Mouse (Mus musculus): ENCODE measurements around the gene Tsg101.
A peak's percentile ranks its signal among the peaks of the same experiment; 100 is the strongest.

Gene Tsg101

DNA sequence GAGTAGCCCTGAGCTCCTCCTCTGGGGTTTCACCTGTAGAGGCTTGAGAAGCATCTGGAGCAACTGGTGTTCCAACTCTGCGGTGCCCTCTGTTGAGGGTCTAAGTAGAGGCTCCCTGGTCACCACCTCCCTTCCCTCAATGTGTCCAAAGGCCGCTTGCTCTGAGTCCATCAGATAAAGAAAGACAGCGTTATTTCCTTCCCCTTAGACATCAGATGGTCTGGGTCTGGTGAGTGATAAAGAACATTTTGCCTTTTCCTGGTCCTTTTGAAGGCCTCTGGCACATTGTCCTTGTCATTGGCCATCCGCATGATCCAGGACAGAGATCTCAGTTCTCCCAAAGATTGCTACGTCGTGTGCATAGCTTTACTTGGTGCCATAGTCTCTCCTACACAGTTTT lies 42.5 kb downstream of the Tsg101 start:
- no peak for DNase-seq (ENCODE audit: low spot score in 2 of 2)

DNA sequence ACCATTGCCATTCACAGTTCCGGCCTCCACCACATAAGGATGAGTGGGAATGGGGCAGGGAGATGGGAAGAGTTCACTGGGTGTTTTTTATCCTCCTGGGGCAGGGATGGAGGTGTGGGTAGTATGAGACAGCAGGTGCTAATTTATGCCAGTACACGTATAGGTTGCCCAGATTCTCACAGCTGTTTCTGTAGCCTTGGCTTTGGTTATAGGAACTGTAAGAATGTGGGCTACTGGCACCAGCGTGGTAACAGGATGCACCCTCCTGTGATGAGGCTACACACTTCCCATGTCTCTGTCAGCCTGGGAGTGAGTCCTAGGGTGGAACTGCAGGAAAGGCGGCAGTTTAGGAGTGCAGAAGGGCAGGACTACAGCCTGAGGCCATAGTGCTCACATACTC lies 42.9 kb downstream of the Tsg101 start:
- DNase-seq (ENCODE audit: low spot score in 2 of 2): no peak

DNA sequence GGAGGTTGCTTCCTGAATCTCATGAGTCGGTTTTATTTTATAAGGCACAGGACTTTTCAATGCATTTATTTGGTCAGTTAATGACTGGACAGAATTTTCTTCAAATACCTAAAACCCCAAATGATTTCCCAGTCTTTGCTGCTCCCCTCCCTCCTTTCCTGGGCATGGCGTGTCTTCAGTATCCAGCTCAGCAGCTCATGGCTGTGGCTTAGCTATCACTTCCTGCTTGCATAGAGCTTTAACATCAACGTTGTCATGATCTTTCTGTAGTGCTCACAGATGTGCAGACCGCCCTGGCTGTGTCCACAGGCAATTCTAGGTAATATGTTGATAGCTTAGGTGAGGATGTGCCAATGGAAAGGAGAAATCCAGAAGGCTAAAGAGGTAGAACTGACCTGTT lies 47.8 kb downstream of the Tsg101 start:
- DNase-seq (ENCODE audit: low spot score in 2 of 2): no peak

DNA sequence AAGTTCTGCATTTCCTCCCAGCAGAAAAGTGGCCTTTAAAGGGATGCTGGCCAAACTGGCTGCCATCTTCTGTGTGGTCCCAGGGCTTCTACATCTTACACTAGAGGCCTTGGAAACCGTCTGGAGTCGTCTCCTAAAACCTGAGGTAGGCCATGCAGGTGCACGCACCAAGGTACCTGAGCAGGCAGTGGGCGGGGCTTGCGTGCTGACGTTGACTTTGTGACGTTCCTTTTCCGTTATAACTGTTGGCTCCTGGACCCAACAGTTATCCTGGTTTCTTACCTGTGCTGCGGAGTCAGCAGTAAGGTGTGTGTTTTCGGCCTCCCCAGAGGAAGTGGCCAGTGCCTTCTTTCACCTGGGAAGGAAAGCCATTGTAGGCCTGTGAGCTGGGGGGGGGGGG lies 58.8 kb downstream of the Tsg101 start, which contains the start of gene Ldhc:
Gene Ldhc (plus strand): TSS at position 208 of the 400 bp plus-strand sequence.
- no peak for DNase-seq (ENCODE audit: low spot score in 2 of 2)

DNA sequence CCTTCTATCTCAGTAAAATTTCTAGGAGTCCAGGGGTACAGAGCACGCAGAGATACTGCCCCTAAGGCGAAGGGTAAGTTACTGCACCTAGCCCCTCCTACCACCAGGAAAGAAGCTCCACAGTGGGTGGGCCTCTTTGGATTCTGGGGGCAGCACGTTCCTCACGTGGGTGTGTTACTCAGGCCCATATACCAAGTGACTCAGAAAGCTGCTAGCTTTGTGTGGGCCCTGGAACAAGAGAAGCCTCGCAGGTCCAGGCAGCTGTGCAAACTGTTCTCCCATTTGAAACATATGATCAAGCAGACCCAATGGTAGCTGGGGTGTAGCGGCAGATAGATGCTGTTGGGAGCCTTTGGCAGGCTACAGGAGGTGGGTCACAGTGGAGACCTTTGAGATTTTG lies 60.7 kb downstream of the Tsg101 start:
- no peak for DNase-seq (ENCODE audit: low spot score in 2 of 2)

DNA sequence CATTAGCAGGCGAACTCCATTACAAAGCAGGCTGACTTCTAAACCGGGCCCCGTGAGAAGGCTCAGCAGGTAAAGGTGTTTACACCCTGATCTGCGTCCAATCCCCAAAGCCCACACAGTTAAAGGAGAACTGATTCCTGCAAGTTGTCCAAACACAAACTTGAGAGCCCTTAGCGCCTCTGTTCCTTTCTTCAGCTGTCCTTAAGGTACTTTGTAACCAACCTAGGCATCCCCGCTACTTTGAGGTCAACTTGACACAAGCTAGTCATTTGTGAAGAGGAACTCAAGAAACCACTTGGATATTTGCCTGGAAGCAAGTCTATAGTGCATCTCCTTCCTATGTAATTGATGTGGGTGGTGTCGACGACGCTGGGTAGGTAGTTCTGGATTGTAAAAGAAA lies 62.3 kb downstream of the Tsg101 start:
- no peak for DNase-seq (ENCODE audit: low spot score in 2 of 2)

DNA sequence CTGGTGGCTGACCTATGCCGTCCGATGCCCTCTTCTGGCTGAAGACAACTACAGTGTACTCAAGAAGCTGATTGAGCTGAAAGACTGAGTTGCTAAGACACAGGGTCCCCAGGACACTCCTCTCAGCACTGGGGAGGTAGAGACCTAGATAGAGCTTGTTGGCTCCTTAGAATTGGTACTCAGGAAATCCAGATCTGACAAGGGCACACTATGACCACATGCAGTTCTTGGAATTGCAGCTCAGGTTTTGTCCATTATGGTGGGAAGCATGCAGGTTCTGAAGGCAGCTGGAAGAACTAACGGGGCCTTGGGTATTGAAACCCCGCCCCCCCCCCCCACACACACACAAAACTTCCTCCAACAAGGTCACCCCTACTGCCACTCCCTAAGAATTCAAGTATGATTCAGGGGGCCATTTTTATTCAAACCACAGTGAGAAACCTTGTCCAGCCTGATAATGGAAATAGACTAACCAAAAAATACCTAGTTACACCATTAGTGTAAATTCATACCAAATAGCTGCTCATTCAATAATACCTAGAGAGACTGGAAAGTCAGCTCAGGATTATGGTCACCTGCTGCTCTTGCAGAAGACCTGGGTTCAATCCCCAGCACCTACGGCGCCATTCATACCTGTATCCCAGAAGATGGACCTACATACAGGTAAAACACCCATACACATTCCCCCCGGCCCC lies 63.8 kb downstream of the Tsg101 start:
- no peak for DNase-seq (ENCODE audit: low spot score in 2 of 2)

DNA sequence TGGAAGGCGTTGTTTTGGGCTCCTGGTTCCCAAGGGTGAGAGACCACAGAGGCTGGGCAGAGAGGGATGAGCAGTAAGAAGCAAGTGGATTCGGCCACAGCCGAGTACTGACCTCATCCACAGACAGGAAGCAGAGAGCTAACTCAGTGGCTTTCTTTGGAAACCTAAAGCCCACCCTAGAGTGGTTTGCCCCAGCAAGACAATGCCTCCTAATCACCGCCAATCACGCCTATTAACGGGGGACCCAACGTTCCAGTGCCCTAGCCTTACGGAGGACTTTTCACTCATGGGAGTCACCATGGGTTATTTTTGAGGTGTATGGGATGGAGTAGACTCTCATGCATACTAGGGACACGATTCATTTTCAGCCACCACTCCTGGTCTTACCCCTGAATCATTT lies 66.4 kb downstream of the Tsg101 start:
- DNase-seq (ENCODE audit: low spot score in 2 of 2): no peak

DNA sequence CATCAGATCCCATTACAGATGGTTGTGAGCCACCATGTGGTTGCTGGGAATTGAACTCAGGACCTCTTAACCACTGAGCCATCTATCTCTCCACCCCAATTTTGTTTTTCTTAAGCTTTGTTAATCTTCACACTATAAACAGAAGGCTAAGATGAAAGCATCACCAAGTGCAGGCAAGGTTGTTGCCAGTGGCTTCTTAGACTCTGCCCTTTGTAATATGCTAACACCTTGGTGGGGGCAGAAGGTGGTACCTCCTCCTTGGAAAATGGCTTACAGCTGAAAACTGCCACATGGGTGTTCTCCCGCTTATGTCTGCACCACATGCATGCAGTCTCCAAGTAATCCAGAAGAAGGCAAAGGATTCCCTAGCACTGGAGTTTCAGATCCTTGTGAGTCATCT lies 67.1 kb downstream of the Tsg101 start:
- DNase-seq (ENCODE audit: low spot score in 2 of 2): no peak

DNA sequence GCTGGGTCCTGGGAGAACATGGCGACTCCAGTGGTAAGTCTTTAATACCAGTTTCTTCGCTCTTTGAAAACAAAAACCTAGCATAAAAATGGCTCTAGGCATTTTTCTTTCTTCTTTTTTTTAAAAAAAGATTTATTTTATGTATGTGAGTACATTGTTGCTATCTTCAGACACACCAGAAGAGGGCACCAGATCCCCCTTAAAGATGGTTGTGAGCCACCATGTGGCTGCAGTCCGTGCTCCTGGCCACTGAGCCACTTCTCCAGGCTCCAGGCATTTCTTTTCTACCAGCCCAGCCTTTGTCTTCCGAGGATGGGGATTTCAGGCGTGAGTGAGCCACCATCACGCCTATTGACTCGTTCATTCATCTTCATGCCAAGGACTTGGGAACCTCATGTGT lies 68.7 kb downstream of the Tsg101 start:
- DNase-seq (ENCODE audit: low spot score in 2 of 2): no peak

DNA sequence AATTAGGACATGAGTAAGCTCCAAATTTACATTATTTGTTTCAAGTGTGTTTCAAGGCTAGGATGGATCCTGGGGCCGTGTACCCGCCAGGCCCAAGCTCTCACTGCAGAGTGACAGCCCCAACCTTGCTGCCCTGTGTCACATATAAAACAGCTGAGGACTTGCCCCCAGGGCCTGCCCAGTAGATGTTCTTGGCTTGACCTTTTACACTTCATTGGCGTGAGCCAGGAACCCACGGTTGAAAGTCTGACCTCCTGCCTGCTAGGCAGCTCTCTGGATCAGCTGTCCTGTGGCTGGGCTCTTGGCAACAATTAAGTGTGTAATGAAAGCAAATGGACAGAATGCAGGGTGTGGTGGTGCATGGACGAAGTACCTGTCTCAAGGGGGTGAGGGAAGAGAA lies 70.5 kb downstream of the Tsg101 start:
- no peak for DNase-seq (ENCODE audit: low spot score in 2 of 2)

DNA sequence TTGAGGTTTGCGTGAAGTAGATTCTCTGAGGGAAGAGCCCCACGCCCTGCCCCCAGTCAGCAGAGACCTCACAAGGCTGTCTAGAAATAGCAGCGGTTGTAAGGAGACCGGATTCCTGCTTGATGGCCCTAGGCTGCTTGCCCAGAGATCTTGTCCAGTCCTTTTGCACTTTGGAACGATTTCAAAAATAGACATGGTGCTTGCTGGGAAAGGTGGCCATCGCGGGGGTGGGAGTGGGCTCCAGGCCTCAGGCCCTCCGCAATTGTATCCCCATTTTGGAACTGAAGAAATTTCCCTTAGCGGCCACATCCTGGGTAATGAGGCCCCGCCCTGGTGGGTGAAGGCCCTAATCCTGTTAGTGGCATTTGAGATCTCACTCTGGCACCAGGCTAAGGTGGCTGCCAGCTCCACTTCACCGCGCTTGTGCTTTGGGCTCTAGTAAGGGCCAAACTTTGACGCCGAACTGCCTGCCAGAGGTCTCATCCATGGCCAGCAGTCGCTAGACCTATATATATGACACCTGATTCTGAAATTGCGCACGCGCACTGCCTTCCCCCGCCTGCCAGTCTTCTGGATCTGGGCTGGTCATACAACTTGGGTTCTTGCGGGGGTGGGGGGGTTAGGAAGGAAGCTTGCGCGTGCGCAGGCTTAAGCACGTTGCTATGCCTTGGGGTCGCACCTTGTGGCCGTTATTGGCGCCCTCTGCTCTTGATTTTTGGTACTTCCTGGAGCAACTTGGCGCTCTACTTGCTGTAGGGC lies 73.1 kb downstream of the Tsg101 start:
- peak in 1 of 2 experiments; percentile 64 for DNase-seq (ENCODE audit: low spot score in 2 of 2)

DNA sequence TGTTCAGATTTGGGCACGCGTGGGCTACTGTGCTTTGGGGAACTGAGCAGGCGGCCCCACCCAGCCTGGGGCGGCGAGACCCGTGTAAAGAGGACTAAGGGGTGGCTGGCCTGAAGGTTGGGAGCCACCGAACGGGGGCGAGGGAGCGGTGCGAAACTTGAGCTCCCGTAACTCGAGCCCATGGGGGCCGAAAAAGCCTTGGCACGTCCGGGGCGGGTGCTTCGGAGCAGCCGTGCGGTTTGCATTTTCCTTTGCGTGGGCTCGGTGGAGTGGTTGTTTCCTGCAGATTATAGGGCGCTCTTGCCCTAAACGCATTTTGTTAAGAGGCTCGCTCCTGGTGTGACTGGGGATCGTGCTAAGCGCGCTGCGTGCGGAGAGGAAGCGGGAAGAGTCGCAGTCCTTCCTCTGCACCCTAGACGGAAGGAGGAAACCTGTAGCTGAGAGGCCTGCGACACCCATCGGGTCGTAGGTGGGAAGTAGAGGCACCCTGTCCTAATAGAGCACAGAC lies 73.7 kb downstream of the Tsg101 start:
- DNase-seq (ENCODE audit: low spot score in 2 of 2): no peak

DNA sequence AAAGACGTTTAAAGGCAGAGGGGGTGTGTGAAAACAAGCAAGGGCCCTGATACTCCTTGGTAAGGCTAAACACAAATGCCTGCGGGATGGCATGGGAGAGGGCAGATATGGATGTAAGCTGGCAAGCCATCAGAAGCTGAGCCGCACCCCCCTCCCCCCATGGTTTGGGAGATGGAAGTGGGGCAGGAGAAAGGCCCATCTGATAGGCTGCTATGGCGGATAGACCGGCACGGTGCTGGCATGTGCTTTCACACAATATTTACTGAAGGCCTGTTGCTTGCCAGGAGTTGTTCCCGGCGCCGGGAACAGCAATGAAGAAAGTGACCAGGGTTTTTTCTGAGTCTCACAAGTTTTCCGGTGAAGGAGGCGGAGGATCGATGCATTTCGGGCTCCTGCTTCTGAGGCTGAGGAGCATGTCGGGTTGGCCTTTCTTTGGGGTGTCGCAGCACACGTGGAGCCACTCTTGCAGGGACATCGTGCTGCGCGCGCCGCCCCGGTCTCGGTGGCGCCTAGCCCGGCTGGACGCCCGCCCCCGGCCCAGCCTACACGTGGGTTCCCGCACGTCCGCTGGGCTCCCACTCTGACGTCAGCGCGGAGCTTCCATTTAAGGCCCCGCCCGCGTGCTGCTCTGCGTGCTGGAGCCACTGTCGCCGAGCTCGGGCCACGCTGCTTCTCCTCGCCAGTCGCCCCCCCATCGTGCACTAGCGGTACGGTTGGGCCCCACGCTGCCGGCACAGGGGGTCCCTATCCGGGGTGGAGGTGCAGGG lies 74.4 kb downstream of the Tsg101 start:
- DNase-seq (ENCODE audit: low spot score in 2 of 2): peak; percentile 82 to 92

DNA sequence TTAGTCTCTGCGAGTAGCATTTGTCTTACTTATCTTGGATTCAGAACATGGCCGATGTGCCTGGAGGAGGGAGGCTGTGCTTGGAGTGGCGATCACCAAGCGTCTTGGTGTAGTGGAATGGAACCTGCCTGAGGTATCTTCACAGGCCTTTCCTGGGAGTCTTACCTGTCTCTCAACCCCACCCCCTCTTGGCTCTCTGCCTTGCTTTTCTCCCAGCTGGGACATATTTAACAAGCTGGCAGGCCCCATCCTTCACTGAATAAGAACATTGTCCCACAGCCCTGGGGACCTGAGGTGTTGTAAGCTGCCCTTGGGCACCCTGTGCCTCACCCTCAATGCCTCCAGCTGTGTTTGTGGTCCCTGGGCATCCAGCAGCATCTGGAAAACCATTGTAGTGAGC lies 76.2 kb downstream of the Tsg101 start:
- no peak for DNase-seq (ENCODE audit: low spot score in 2 of 2)

DNA sequence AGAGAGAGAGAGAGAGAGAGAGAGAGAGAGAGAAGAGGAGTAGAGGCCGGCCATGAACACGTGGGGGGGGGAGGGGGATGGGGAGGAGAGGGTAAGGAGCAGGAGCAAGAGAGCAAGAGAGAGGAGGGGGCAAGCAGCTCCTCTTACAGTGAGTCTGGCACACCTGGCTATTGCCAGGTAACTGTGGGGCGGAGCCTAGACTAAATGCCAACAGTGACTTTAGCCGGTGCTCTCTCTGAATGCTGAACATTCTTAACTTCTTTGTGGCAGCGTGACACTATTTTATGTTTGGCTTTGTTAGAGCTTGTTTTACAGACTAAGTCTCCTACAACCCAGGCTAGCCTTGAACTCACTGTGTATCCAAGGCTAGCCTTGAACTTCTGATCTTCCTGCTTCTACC lies 77.5 kb downstream of the Tsg101 start:
- DNase-seq (ENCODE audit: low spot score in 2 of 2): no peak

DNA sequence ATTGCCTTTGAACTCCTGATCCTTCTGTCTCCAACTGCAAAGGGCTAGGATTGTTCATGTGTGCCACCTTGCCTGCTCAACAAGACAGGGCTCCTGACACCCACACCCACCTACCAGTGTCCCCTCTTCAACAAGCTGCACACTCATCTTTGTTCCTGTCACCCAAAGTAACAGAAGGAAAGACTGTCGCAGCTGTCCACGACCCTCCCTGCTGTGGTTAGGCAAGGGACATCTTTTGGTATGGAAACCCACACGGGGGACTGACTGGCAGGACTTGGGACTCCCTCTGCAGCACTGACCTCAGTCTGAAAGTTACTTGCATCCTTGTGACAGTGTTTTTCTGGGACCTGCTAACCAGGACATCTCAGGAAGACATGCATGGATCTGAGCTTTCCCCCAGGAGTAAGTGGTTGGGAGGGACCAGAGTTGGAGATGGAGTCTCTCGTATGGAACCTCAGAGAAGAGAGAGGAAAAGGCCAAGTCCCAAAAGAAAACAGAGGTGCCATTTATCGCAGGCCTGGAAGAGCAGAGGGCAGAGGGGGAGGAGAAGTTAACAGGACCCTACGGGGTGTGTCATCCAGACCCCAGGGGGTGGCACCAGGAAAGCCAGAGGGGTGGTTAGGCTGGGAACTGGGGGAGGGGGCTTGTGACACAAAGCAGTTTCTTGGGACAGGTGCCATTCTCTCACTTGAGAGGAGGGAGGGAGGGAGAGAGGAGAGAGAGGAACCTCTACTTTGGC lies 78.8 kb downstream of the Tsg101 start, which contains the start of gene Ldha:
Gene Ldha (plus strand): TSS at position 689 of the 739 bp plus-strand sequence.
- DNase-seq (ENCODE audit: low spot score in 2 of 2): no peak

DNA sequence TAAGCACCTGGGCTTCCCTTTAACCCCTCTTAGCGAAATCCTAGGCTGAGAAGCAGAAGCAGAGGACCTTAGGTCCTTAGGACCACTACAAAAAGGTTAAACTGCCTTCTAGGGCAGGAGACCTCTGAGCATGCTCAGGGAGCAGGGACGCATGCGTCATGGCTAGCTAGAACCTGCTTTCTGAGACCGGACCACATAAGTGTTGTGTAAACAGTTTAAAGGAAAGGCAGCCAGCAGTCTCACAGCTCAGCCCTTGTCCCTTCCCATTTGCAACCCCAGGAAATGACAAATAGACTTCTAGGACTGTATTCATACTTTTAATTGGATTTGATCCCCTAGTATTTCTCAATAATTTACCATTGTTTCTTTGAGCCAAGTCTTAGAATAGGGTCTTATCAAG lies 79.4 kb downstream of the Tsg101 start:
- DNase-seq (ENCODE audit: low spot score in 2 of 2): no peak

DNA sequence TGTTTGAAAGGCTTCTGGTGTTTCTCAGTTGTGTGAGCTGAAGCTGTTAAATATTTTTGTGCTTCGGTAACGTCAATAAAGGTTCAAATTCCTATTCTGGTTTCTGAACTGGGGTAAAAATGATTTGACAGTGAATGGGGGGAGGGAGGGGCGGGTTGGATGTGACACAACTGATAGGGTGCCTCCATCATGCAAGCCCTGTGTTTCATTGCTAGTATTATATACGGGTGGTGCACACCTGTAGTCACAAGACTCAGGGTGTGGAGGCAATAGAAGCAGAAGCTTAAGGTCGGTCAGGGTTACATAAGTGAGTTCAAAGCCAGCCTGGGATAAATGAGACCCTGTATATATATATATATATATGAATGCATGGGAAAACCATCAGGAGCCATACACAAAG lies 79.9 kb downstream of the Tsg101 start:
- no peak for DNase-seq (ENCODE audit: low spot score in 2 of 2)

DNA sequence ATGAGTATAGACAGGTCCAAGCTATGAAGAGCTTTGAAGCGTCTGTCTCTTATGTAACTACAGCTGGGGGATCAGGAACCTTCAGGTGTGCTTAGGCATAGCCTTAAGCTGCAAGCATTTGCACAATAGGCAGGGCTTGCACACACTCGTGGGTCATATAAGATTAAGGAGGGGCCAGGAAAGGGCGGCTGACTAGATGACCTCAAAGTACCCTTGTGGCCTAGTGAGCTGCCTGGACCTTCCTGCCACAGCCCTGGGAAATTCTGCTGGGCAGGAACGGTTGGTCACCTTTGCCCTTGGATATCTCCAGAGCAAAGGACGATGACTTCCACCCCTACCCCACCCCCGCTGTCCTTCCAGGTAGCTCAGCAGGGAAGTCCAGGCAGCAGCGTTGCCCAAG lies 80.3 kb downstream of the Tsg101 start:
- DNase-seq (ENCODE audit: low spot score in 2 of 2): no peak
